Comparison of ENCODE assay signal across 8 mouse cellular contexts in genomic region chr5:65955343-65956143, GRCm38 (mm10). TPM values are rescaled to one million over a fixed set of nuclear protein-coding genes. Genes with fewer than 3 reads are reported as not detected.
DNase-seq lines count a peak whose midpoint lies in the region; ATAC-seq and TF ChIP-seq lines count a peak whose summit lies in the region.

No protein-coding gene starts in this region.

- H3K9ac ChIP-seq in embryonic facial prominence, embryonic 13.5 days = no peak overlapping the region
- H3K9ac ChIP-seq in heart, adult 2 months (ENCODE audit: low read depth, low read length) = no peak overlapping the region; the same call in 1 of the 2 replicates
- H3K9ac ChIP-seq in limb, embryonic 11.5 days (ENCODE audit: low read length) = no peak overlapping the region
- H3K9ac ChIP-seq in midbrain, embryonic 13.5 days (replicated peaks) = no peak overlapping the region

- peak; percentile 92 for TF ChIP-seq CTCF in heart, adult 2 months (IDR thresholded peaks at IDR 0.05)
- TF ChIP-seq CTCF in kidney, adult 2 months (conservative IDR thresholded peaks at IDR 0.05; ENCODE audit: insufficient read depth, insufficient read length, low read depth, low read length) = peak; percentile 92
- TF ChIP-seq CTCF in small intestine, adult 2 months (IDR thresholded peaks at IDR 0.05; ENCODE audit: extremely low read depth, insufficient read length, insufficient replicate concordance, low read depth, low read length) = peak; percentile 97

- no peaks in the 10 kb centered on the region for H3K36me3 ChIP-seq in embryonic facial prominence, embryonic 13.5 days
- H3K36me3 ChIP-seq in heart, adult 2 months (ENCODE audit: control insufficient read depth, insufficient read depth, low read length) = no peaks in the 10 kb centered on the region
- no peaks in the 10 kb centered on the region for H3K36me3 ChIP-seq in kidney, adult 2 months (ENCODE audit: control insufficient read depth, insufficient read depth, low read length)
- H3K36me3 ChIP-seq in limb, embryonic 11.5 days (ENCODE audit: control insufficient read depth, insufficient read depth, low read length) = no peaks in the 10 kb centered on the region
- H3K36me3 ChIP-seq in midbrain, embryonic 13.5 days = no peaks in the 10 kb centered on the region
- H3K36me3 ChIP-seq in small intestine, adult 2 months (ENCODE audit: control insufficient read depth, insufficient read depth, low read length) = no peaks in the 10 kb centered on the region

- intact Hi-C loops in heart, adult 2 months (cut with DNase I) = no loop called here

- no peak for TF ChIP-seq EP300 in heart, adult 2 months (IDR thresholded peaks at IDR 0.05; ENCODE audit: insufficient read depth, low read depth, low read length)

- no peak overlapping the region for H3K27ac ChIP-seq in embryonic facial prominence, embryonic 13.5 days
- no peak overlapping the region for H3K27ac ChIP-seq in heart, adult 2 months
- H3K27ac ChIP-seq in kidney, adult 2 months (ENCODE audit: insufficient read depth, low read depth, low read length) = no peak overlapping the region
- H3K27ac ChIP-seq in limb, embryonic 11.5 days (replicated peaks; ENCODE audit: low read depth, low read length) = no peak overlapping the region
- H3K27ac ChIP-seq in midbrain, embryonic 13.5 days = peak overlapping the region; percentile 54
- H3K27ac ChIP-seq in small intestine, adult 2 months (ENCODE audit: insufficient read depth, low read depth, low read length) = no peak overlapping the region

- no peak for TF ChIP-seq POLR2A in heart, adult 2 months (IDR thresholded peaks at IDR 0.05; ENCODE audit: insufficient read depth, low read depth, low read length)
- TF ChIP-seq POLR2A in kidney, adult 2 months (IDR thresholded peaks at IDR 0.05; ENCODE audit: low read depth, low read length) = no peak
- TF ChIP-seq POLR2A in small intestine, adult 2 months (IDR thresholded peaks at IDR 0.05; ENCODE audit: low read depth, low read length) = no peak

- peak; percentile 20 for DNase-seq in cerebellum, adult 11 months
- DNase-seq in heart, adult 2 months = peak; percentile 87 to 88
- peak; percentile 83 for DNase-seq in kidney, adult 2 months
- DNase-seq in limb, embryonic 11.5 days (ENCODE audit: low spot score) = peak; percentile 92

- ATAC-seq in cerebellum, adult (ENCODE audit: insufficient number of reproducible peaks, low FRiP score, low TSS enrichment) = no peak
- no peak for ATAC-seq in embryonic facial prominence, embryonic 13.5 days (ENCODE audit: insufficient number of reproducible peaks, insufficient read depth, low FRiP score, low TSS enrichment, low read depth)
- ATAC-seq in limb, embryonic 11.5 days (ENCODE audit: insufficient number of reproducible peaks, low FRiP score, low TSS enrichment, low read depth) = peak; percentile 28; the same call in 1 of the 2 replicates
- ATAC-seq in midbrain, embryonic 13.5 days = peak; percentile 57

- H3K79me2 ChIP-seq in heart, adult 2 months (replicated peaks; ENCODE audit: control insufficient read depth, insufficient read depth, low read length) = no peaks in the 10 kb centered on the region

- H3K4me3 ChIP-seq in embryonic facial prominence, embryonic 13.5 days = peak overlapping the region; percentile 30
- H3K4me3 ChIP-seq in heart, adult 2 months = peak overlapping the region; percentile 47
- peak overlapping the region; percentile 53 for H3K4me3 ChIP-seq in kidney, adult 2 months (ENCODE audit: insufficient read depth, low read depth, low read length)
- H3K4me3 ChIP-seq in limb, embryonic 11.5 days (ENCODE audit: low read depth, low read length) = no peak overlapping the region
- peak overlapping the region; percentile 24 for H3K4me3 ChIP-seq in midbrain, embryonic 13.5 days (replicated peaks)
- peak overlapping the region; percentile 56 for H3K4me3 ChIP-seq in small intestine, adult 2 months (ENCODE audit: low read depth, low read length)

- no peaks in the 10 kb centered on the region for H3K9me3 ChIP-seq in embryonic facial prominence, embryonic 13.5 days
- H3K9me3 ChIP-seq in limb, embryonic 11.5 days (ENCODE audit: control insufficient read depth, low read length) = no peaks in the 10 kb centered on the region
- H3K9me3 ChIP-seq in midbrain, embryonic 13.5 days = no peaks in the 10 kb centered on the region

- H3K27me3 ChIP-seq in embryonic facial prominence, embryonic 13.5 days = no peaks in the 10 kb centered on the region
- H3K27me3 ChIP-seq in heart, adult 2 months (ENCODE audit: control insufficient read depth, insufficient read depth, low read length) = no peaks in the 10 kb centered on the region
- no peaks in the 10 kb centered on the region for H3K27me3 ChIP-seq in kidney, adult 2 months (replicated peaks; ENCODE audit: control insufficient read depth, insufficient read depth, low read length)
- no peaks in the 10 kb centered on the region for H3K27me3 ChIP-seq in limb, embryonic 11.5 days (ENCODE audit: control insufficient read depth, insufficient read depth, low read length)
- H3K27me3 ChIP-seq in midbrain, embryonic 13.5 days = no peaks in the 10 kb centered on the region
- H3K27me3 ChIP-seq in small intestine, adult 2 months (ENCODE audit: control insufficient read depth, insufficient read depth, low read length) = no peaks in the 10 kb centered on the region

- H3K4me2 ChIP-seq in embryonic facial prominence, embryonic 13.5 days = peak overlapping the region; percentile 58
- peak overlapping the region; percentile 23; the same call in 1 of the 2 replicates for H3K4me2 ChIP-seq in limb, embryonic 11.5 days (ENCODE audit: low read depth, severe bottlenecking)
- peak overlapping the region; percentile 44 for H3K4me2 ChIP-seq in midbrain, embryonic 13.5 days (replicated peaks)

- peaks cover 5% of the 10 kb centered on the region; the same call in 1 of the 2 replicates for H3K4me1 ChIP-seq in embryonic facial prominence, embryonic 13.5 days
- no peaks in the 10 kb centered on the region for H3K4me1 ChIP-seq in heart, adult 2 months (ENCODE audit: control insufficient read depth, insufficient read depth, low read length)
- no peaks in the 10 kb centered on the region for H3K4me1 ChIP-seq in kidney, adult 2 months (ENCODE audit: control insufficient read depth, insufficient read depth, low read length)
- peaks cover under 1% of the 10 kb centered on the region; the same call in 1 of the 2 replicates for H3K4me1 ChIP-seq in limb, embryonic 11.5 days (ENCODE audit: control insufficient read depth, insufficient read depth, low read length)
- H3K4me1 ChIP-seq in midbrain, embryonic 13.5 days (replicated peaks) = peaks cover 20% of the 10 kb centered on the region
- H3K4me1 ChIP-seq in small intestine, adult 2 months (ENCODE audit: control insufficient read depth, insufficient read depth, insufficient read length, low read length) = no peaks in the 10 kb centered on the region

- WGBS in embryonic facial prominence, embryonic 13.5 days = 37% methylated on average over 23 of the region's 23 CpGs
- 17% methylated on average over 23 of the region's 23 CpGs for WGBS in heart, adult 2 months
- 43% methylated on average over 23 of the region's 23 CpGs for WGBS in kidney, adult 2 months
- 44% methylated on average over 23 of the region's 23 CpGs for WGBS in limb, embryonic 11.5 days
- 39% methylated on average over 23 of the region's 23 CpGs for WGBS in midbrain, embryonic 13.5 days
- WGBS in small intestine, adult 2 months = 42% methylated on average over 23 of the region's 23 CpGs

RNA-seq across cellular contexts. Expression of gene Chrna9, which starts 20.8 kb away (rescaled TPM):
- 0.37 TPM in 1 of 2 replicates, not detected in the other for polyA plus RNA-seq in embryonic facial prominence, embryonic 13.5 days (2015; fragmentation: Nextera tagmentation; extraction: Ambion mirVana)
- under 1 TPM; 0.18 to 0.52 TPM for total RNA-seq in heart, adult 2 months (2021)
- not detected in 2 replicates for polyA plus RNA-seq in heart, adult 2 months (2012; rRNA removed)
- not detected in 2 replicates for polyA plus RNA-seq in kidney, adult 2 months (2012; rRNA removed)
- polyA plus RNA-seq in limb, embryonic 11.5 days (2014; fragmentation: Nextera tagmentation; extraction: Ambion mirVana) = 0.59 and 0.64 TPM in 2 replicates
- not detected in 2 replicates for polyA plus RNA-seq in midbrain, embryonic 13.5 days (2015; fragmentation: Nextera tagmentation; extraction: Ambion mirVana)
- polyA plus RNA-seq in small intestine, adult 2 months (2012; rRNA removed) = not detected in 2 replicates

RNA-seq across cellular contexts. Expression of gene 9130230L23Rik, which starts 48.5 kb away (rescaled TPM):
- polyA plus RNA-seq in embryonic facial prominence, embryonic 13.5 days (2015; fragmentation: Nextera tagmentation; extraction: Ambion mirVana) = 0.28 TPM in 1 of 2 replicates, not detected in the other
- total RNA-seq in heart, adult 2 months (2021) = not detected
- 0.09 and 0.27 TPM in 2 replicates for polyA plus RNA-seq in heart, adult 2 months (2012; rRNA removed)
- 0.22 and 0.26 TPM in 2 replicates for polyA plus RNA-seq in kidney, adult 2 months (2012; rRNA removed)
- polyA plus RNA-seq in limb, embryonic 11.5 days (2014; fragmentation: Nextera tagmentation; extraction: Ambion mirVana) = not detected in 2 replicates
- 0.34 TPM in 1 of 2 replicates, not detected in the other for polyA plus RNA-seq in midbrain, embryonic 13.5 days (2015; fragmentation: Nextera tagmentation; extraction: Ambion mirVana)
- polyA plus RNA-seq in small intestine, adult 2 months (2012; rRNA removed) = 4.7 and 10.9 TPM in 2 replicates

Comparison
In these comparisons a context has a peak if more than half of its experiments do, and no peak if none do; other contexts are left out.
1. DNase-seq: peak in every context shown above with its lines; median percentile 92 in limb, embryonic 11.5 days; 88 in heart, adult 2 months; 83 in kidney, adult 2 months; 20 in cerebellum, adult 11 months.
2. ATAC-seq: peak in limb, embryonic 11.5 days (single experiment) and midbrain, embryonic 13.5 days (single experiment); none in cerebellum, adult (single experiment) and embryonic facial prominence, embryonic 13.5 days (single experiment).
3. Peak in every context shown above with its lines, with median percentiles within 50 percentile points of each other: H3K4me2 ChIP-seq and CTCF ChIP-seq.